Mouse (Mus musculus) forebrain, postnatal 0 days (tissue): ENCODE measurements at regions not wholly inside any gene's neighbourhood (a gene's known extent, or its start where the extent isn't known, plus 50 kb on each side); places are given as distances from the start of the nearest gene placed in this dataset.

Experiments
- ATAC-seq: fragments of 200-750 bp; cut with Nextera tagmentation; 2 replicates; pipeline ENCODE4 v1.8.0; 2017; ENCODE audit warnings: mild to moderate bottlenecking, moderate library complexity
- DNase-seq: peaks from one replicate; pipeline ENCODE4 v3.0.0-alpha.2; 2015
- H3K27ac ChIP-seq: fragments of 300-500 bp; sonication (generic); 2 replicates; pipeline ENCODE4 v1.5.1; 2014; ENCODE audit warnings: low read depth, mild to moderate bottlenecking, antibody characterized with exemption, low read length, moderate library complexity, mixed read lengths
- H3K27me3 ChIP-seq: fragments of 300-500 bp; sonication (generic); 2 replicates; pipeline ENCODE4 v1.6.1; 2014; ENCODE audit warnings: mild to moderate bottlenecking, low read length, mixed read lengths; ENCODE audit not compliant: insufficient read depth
- H3K36me3 ChIP-seq: fragments of 300-500 bp; sonication (generic); 2 replicates; pipeline ENCODE4 v1.6.1; 2014; ENCODE audit warnings: mild to moderate bottlenecking, moderate library complexity; ENCODE audit not compliant: insufficient read depth
- H3K4me1 ChIP-seq: fragments of 300-500 bp; sonication (generic); 2 replicates; pipeline ENCODE4 v1.6.1; 2014; ENCODE audit warnings: antibody characterized with exemption; ENCODE audit not compliant: insufficient read depth
- H3K4me2 ChIP-seq: fragments of 300-500 bp; sonication (generic); 2 replicates; pipeline ENCODE4 v1.6.1; 2014; ENCODE audit warnings: low read depth, mild to moderate bottlenecking, moderate library complexity
- H3K4me3 ChIP-seq: fragments of 300-500 bp; sonication (generic); 2 replicates; pipeline ENCODE4 v1.5.1; 2014; ENCODE audit warnings: low read depth, low read length, mixed read lengths
- H3K9ac ChIP-seq: fragments of 300-500 bp; sonication (generic); 2 replicates; pipeline ENCODE4 v1.6.1; 2014; ENCODE audit warnings: mild to moderate bottlenecking
- H3K9me3 ChIP-seq: fragments of 300-500 bp; sonication (generic); 2 replicates; pipeline ENCODE4 v1.6.1; 2016; ENCODE audit warnings: low read length
- CTCF ChIP-seq: sonication (generic); IDR thresholded peaks from 2 replicates; pipeline ENCODE4 v1.5.1; 2016; ENCODE audit warnings: antibody characterized with exemption, control low read depth, low read depth
- WGBS: fragments of 180-500 bp; shearing (Covaris S2); extraction: QIAGEN DNeasy Blood & Tissue Kit; methylation state at CpG from one replicate; pipeline ENCODE4 v1.1.7; 2014; 5-methylcytosine and 5-hydroxymethylcytosine counted together

GRCm38 (mm10) chr13:107238364-107239034 lies 216.6 kb upstream of the Kif2a start:
- no peak overlapping the region for H3K4me3 ChIP-seq
- ATAC-seq, result no peak
- WGBS, result 80% methylated on average over 9 of the region's 9 CpGs
- no peaks in the 10 kb centered on the region for H3K27me3 ChIP-seq
- no peak for TF ChIP-seq CTCF
- H3K27ac ChIP-seq, result no peak overlapping the region
- H3K36me3 ChIP-seq, result no peaks in the 10 kb centered on the region
- no peaks in the 10 kb centered on the region for H3K9me3 ChIP-seq
- no peak overlapping the region for H3K9ac ChIP-seq
- no peaks in the 10 kb centered on the region for H3K4me1 ChIP-seq
- DNase-seq, result no peak
- no peak overlapping the region for H3K4me2 ChIP-seq

GRCm38 (mm10) chr13:107219456-107219855 lies 197.5 kb upstream of the Kif2a start:
- H3K27me3 ChIP-seq, result no peaks in the 10 kb centered on the region
- WGBS, result 71% methylated on average over 5 of the region's 5 CpGs
- no peak for ATAC-seq

GRCm38 (mm10) chr13:107218351-107218750 lies 196.4 kb upstream of the Kif2a start:
- no peak overlapping the region for H3K9ac ChIP-seq
- peak; percentile 83 for DNase-seq
- no peaks in the 10 kb centered on the region for H3K36me3 ChIP-seq
- no peak overlapping the region for H3K4me3 ChIP-seq
- no peak overlapping the region for H3K4me2 ChIP-seq
- no peak for TF ChIP-seq CTCF
- peak overlapping the region; percentile 77 for H3K27ac ChIP-seq
- no peaks in the 10 kb centered on the region for H3K9me3 ChIP-seq
- H3K4me1 ChIP-seq, result peaks cover 10% of the 10 kb centered on the region; the same call in 1 of the 2 replicates
- WGBS, result 19% methylated on average over 8 of the region's 8 CpGs
- no peaks in the 10 kb centered on the region for H3K27me3 ChIP-seq
- peak; percentile 94 for ATAC-seq

More at GRCm38 (mm10) chr13:107219456-107219855, 197.5 kb upstream of the Kif2a start:
- TF ChIP-seq CTCF, result no peak
- DNase-seq, result no peak
- Histone ChIP-seq H3K4me1 (peaks cover 10% of the 10 kb centered on the region; the same call in 1 of the 2 replicates), H3K9me3 (no peaks in the 10 kb centered on the region), H3K36me3 (no peaks in the 10 kb centered on the region), H3K9ac (no peak overlapping the region), H3K27ac (no peak overlapping the region), H3K4me3 (no peak overlapping the region), H3K4me2 (no peak overlapping the region)

- Histone ChIP-seq H3K4me3 (no peak overlapping the region), H3K9ac (no peak overlapping the region), H3K9me3 (no peaks in the 10 kb centered on the region), H3K4me2 (no peak overlapping the region), H3K27me3 (no peaks in the 10 kb centered on the region), H3K36me3 (no peaks in the 10 kb centered on the region), H3K27ac (peak overlapping the region; percentile 77), H3K4me1 (peaks cover 10% of the 10 kb centered on the region; the same call in 1 of the 2 replicates)
- TF ChIP-seq CTCF, result no peak
- WGBS, result 78% methylated on average over 6 of the region's 6 CpGs
- DNase-seq (no peak), ATAC-seq (no peak)
These were observed 195.9 kb upstream of the Kif2a start for GRCm38 (mm10) chr13:107217825-107218224.

- H3K4me2 ChIP-seq, result no peak overlapping the region
- H3K9ac ChIP-seq, result no peak overlapping the region
- no peak for DNase-seq
- H3K27ac ChIP-seq, result no peak overlapping the region
- H3K4me1 ChIP-seq, result peaks cover 5% of the 10 kb centered on the region; the same call in 1 of the 2 replicates
- WGBS, result 19% methylated on average over 2 of the region's 2 CpGs
- no peaks in the 10 kb centered on the region for H3K36me3 ChIP-seq
- H3K4me3 ChIP-seq, result no peak overlapping the region
- H3K9me3 ChIP-seq, result no peaks in the 10 kb centered on the region
- no peak for ATAC-seq
- TF ChIP-seq CTCF, result no peak
- no peaks in the 10 kb centered on the region for H3K27me3 ChIP-seq
These were observed 191.4 kb upstream of the Kif2a start for GRCm38 (mm10) chr13:107213281-107213680.

GRCm38 (mm10) chr13:107210676-107211075 lies 188.8 kb upstream of the Kif2a start:
- Histone ChIP-seq H3K9ac (no peak overlapping the region), H3K36me3 (no peaks in the 10 kb centered on the region), H3K27me3 (no peaks in the 10 kb centered on the region), H3K4me2 (no peak overlapping the region), H3K9me3 (no peaks in the 10 kb centered on the region), H3K4me1 (no peaks in the 10 kb centered on the region), H3K27ac (no peak overlapping the region), H3K4me3 (no peak overlapping the region)
- TF ChIP-seq CTCF, result no peak
- 78% methylated on average over 6 of the region's 6 CpGs for WGBS
- no peak for DNase-seq
- ATAC-seq, result no peak

GRCm38 (mm10) chr13:107207354-107208181 lies 185.6 kb upstream of the Kif2a start:
- no peak for TF ChIP-seq CTCF
- ATAC-seq, result peak; percentile 96

More at GRCm38 (mm10) chr13:107207354-107208181, 185.6 kb upstream of the Kif2a start:
- peak overlapping the region; percentile 79 for H3K27ac ChIP-seq
- no peaks in the 10 kb centered on the region for H3K27me3 ChIP-seq
- H3K9ac ChIP-seq, result peak overlapping the region; percentile 44; the same call in 1 of the 2 replicates
- H3K4me3 ChIP-seq, result peak overlapping the region; percentile 21
- DNase-seq, result peak; percentile 88
- H3K36me3 ChIP-seq, result no peaks in the 10 kb centered on the region
- H3K9me3 ChIP-seq, result no peaks in the 10 kb centered on the region
- WGBS, result 21% methylated on average over 20 of the region's 20 CpGs
- H3K4me1 ChIP-seq, result no peaks in the 10 kb centered on the region
- peak overlapping the region; percentile 45 for H3K4me2 ChIP-seq
